Mouse (Mus musculus) liver, embryonic 11.5 days (tissue): Measurements from ENCODE around the gene Psd. TPM values are rescaled to one million over a fixed set of nuclear protein-coding genes. Genes with fewer than 3 reads are reported as not detected.
A peak's percentile ranks its signal among the peaks of the same experiment; 100 is the strongest.

Source experiments
- ATAC-seq: fragments of 200-750 bp; cut with Nextera tagmentation; replicated peaks from 2 replicates; pipeline ENCODE4 v1.8.0; 2017; ENCODE audit warnings: moderate number of reproducible peaks, mild to moderate bottlenecking, moderate TSS enrichment, moderate library complexity; ENCODE audit not compliant: low FRiP score
- DNase-seq: peaks from one replicate; pipeline ENCODE4 v3.0.0-alpha.2; 2017; ENCODE audit warnings: low spot score
- H3K27ac ChIP-seq: fragments of 300-500 bp; sonication (generic); 2 replicates; pipeline ENCODE4 v1.5.1; 2014; ENCODE audit warnings: mild to moderate bottlenecking, low read depth, low read length, control low read depth
- H3K27me3 ChIP-seq: fragments of 300-500 bp; sonication (generic); replicated peaks from 2 replicates; pipeline ENCODE4 v1.6.1; 2014; ENCODE audit warnings: low read length, mixed read lengths; ENCODE audit not compliant: control insufficient read depth, insufficient read depth
- H3K36me3 ChIP-seq: fragments of 300-500 bp; sonication (generic); 2 replicates; pipeline ENCODE4 v1.6.1; 2014; ENCODE audit warnings: mild to moderate bottlenecking, low read length, moderate library complexity, mixed read lengths; ENCODE audit not compliant: control insufficient read depth, insufficient read depth
- H3K4me1 ChIP-seq: fragments of 300-500 bp; sonication (generic); replicated peaks from 2 replicates; pipeline ENCODE4 v1.6.1; 2014; ENCODE audit warnings: low read length, mixed read lengths; ENCODE audit not compliant: control insufficient read depth, insufficient read depth
- H3K4me2 ChIP-seq: fragments of 300-500 bp; sonication (generic); 2 replicates; pipeline ENCODE4 v1.6.1; 2014; ENCODE audit warnings: mild to moderate bottlenecking, control low read depth, moderate library complexity
- H3K4me3 ChIP-seq: fragments of 300-500 bp; sonication (generic); 2 replicates; pipeline ENCODE4 v1.5.1; 2014; ENCODE audit warnings: low read depth, low read length, control low read depth
- H3K9ac ChIP-seq: fragments of 300-500 bp; sonication (generic); 2 replicates; pipeline ENCODE4 v1.6.1; 2014; ENCODE audit warnings: low read depth, low read length, control low read depth
- H3K9me3 ChIP-seq: fragments of 300-500 bp; sonication (generic); 2 replicates; pipeline ENCODE4 v1.6.1; 2016; ENCODE audit warnings: low read length, inconsistent platforms, mixed read lengths; ENCODE audit not compliant: control insufficient read depth
- WGBS: fragments of 180-500 bp; shearing (Covaris S2); extraction: QIAGEN DNeasy Blood & Tissue Kit; methylation state at CpG from one replicate; pipeline ENCODE4 v1.1.7; 2014; 5-methylcytosine and 5-hydroxymethylcytosine counted together
- polyA plus RNA-seq: library from polyadenylated mRNA; unstranded; fragments of >200 nt; fragmentation: Nextera tagmentation; extraction: Ambion mirVana; gene quantifications from 2 replicates; pipeline ENCODE4 v1.2.1, GENCODE M21; 2014

Gene Psd
- polyA plus RNA-seq, 1 experiment from 2014 or later = 11.9 TPM

DNA sequence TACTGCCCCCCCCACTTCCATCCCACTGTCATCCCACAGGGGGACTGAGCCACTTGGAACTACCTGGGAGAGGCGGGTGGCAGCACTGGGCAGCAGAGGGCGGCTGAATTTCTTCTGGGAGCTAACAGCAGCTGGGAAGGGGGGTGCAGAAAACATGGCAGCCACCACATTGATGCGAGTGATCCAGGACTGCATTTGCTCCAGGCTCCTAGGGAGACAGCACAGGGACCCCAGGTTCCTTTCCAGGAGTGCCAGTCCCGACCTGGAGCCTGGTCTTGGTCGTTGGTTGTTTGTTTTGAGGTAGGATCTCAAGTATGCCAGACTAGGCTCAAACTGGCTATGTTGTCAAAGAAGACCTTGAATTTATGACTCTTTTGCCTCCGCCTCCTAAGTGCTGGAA, 13.4 kb downstream of the Psd start:
- Histone ChIP-seq H3K9ac (peak overlapping the region; percentile 65), H3K4me1 (peaks cover 52% of the 10 kb centered on the region), H3K4me2 (peak overlapping the region; percentile 79), H3K9me3 (no peaks in the 10 kb centered on the region), H3K4me3 (peak overlapping the region; percentile 35; the same call in 1 of the 2 replicates), H3K36me3 (peaks cover 13% of the 10 kb centered on the region), H3K27me3 (peaks cover 59% of the 10 kb centered on the region), H3K27ac (no peak overlapping the region)
- WGBS = 71% methylated on average over 6 of the region's 6 CpGs
- ATAC-seq (no peak), DNase-seq (peak; percentile 32)

DNA sequence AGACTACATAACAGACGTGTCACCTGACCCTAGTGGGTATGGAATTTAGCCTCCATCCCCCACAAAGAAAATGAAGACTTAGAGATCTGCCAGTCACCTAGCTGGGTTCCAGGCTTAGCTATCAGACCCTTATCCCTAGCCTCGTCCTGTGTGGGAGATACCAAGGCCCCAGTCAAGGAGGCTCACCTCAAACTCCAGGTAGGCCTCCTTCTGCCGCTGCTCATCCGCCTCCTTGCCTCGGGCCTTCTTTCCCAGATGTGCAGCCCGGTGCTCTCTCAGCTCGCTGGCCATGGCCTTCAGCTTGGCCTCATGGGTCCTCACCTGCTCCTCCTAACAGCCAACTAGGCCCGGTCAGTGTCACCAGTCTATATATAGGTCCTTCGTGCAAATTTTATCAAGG, 13.8 kb downstream of the Psd start:
- Histone ChIP-seq H3K4me1 (peaks cover 52% of the 10 kb centered on the region), H3K4me2 (peak overlapping the region; percentile 79; the same call in 1 of the 2 replicates), H3K27me3 (peaks cover 59% of the 10 kb centered on the region), H3K27ac (peak overlapping the region; percentile 32; the same call in 1 of the 2 replicates), H3K9ac (no peak overlapping the region), H3K9me3 (no peaks in the 10 kb centered on the region), H3K4me3 (no peak overlapping the region), H3K36me3 (peaks cover 13% of the 10 kb centered on the region)
- ATAC-seq (no peak), DNase-seq (no peak)
- WGBS = 86% methylated on average over 9 of the region's 9 CpGs

DNA sequence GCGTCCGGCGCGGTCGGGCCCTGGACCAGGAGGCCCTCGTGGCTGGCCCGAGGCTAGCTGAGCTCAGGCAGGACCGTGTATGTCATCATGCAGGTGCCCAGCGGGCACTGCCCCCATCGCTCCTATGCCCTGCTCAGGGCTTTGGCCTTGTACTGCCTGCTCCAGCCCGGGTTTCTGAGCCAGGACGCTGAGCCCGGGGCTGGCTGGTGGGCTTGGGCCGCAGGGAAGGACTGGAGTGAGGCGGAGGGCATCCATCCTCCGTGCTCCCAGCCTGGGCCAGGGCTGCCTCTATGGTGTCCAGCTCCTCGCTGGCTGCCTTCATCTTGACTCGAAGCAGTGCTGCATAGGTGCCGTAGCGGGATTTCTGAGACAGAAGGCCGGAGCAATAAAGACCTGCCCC, 14.4 kb downstream of the Psd start:
- Histone ChIP-seq H3K36me3 (peaks cover 13% of the 10 kb centered on the region), H3K4me1 (peaks cover 47% of the 10 kb centered on the region), H3K27me3 (peaks cover 54% of the 10 kb centered on the region), H3K9ac (no peak overlapping the region), H3K9me3 (no peaks in the 10 kb centered on the region), H3K27ac (0 out of 2 replicates have a peak overlapping the region, but pooled peaks have one; percentile 32), H3K4me3 (no peak overlapping the region), H3K4me2 (no peak overlapping the region)
- WGBS = 89% methylated on average over 21 of the region's 21 CpGs
- peak; percentile 31 for DNase-seq
- no peak for ATAC-seq

DNA sequence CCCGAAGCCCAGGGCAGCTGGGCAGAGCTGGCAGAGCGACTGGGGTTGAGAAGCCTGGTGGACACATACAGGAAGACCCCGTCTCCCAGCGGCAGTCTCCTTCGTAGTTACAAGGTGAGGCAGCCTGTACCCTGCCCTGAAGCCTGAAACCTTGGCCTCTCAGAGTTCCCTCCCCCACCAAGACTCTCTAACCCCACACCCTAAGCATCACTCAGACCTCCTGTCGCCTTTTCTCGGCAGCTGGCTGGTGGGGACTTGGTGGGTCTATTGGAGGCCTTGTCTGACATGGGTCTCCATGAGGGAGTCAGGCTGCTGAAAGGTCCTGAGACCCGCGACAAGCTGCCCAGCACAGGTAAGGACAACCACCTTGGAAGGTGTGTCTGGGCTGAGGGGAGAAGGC, 15.6 kb downstream of the Psd start:
- peaks cover 48% of the 10 kb centered on the region for H3K27me3 ChIP-seq
- DNase-seq = peak; percentile 28

DNA sequence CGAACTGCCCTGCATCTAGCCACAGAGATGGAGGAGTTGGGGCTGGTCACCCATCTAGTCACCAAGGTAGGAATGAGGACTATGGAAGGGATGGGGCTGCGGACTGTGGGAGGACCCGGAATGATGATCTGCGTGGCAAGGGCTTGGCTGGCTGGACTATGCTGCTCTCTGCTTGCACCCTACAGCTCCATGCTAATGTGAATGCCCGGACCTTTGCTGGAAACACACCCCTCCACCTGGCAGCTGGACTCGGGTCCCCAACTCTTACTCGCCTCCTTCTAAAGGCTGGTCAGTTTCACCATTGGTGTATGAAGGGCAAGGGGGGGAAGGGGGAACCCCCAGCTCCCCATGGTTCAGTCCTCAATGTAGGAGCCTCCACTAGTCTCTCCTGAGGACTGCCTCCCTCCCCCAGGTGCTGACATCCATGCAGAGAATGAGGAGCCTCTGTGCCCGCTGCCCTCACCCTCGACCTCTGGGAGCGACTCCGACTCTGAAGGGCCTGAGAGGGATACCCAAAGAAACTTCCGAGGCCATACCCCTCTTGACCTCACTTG, 16.6 kb downstream of the Psd start:
- no peak overlapping the region for H3K4me3 ChIP-seq
- H3K27me3 ChIP-seq = peaks cover 38% of the 10 kb centered on the region
- DNase-seq = peak; percentile 30
- ATAC-seq = no peak
- H3K9ac ChIP-seq = no peak overlapping the region
- 90% methylated on average over 12 of the region's 12 CpGs for WGBS
- no peak overlapping the region for H3K4me2 ChIP-seq
- peaks cover 13% of the 10 kb centered on the region for H3K36me3 ChIP-seq
- H3K27ac ChIP-seq = no peak overlapping the region
- no peaks in the 10 kb centered on the region for H3K9me3 ChIP-seq
- H3K4me1 ChIP-seq = peaks cover 32% of the 10 kb centered on the region

More for the DNA sequence above, 15.6 kb downstream of the Psd start:
- peaks cover 13% of the 10 kb centered on the region for H3K36me3 ChIP-seq
- 91% methylated on average over 9 of the region's 9 CpGs for WGBS
- H3K4me1 ChIP-seq = peaks cover 36% of the 10 kb centered on the region
- H3K4me2 ChIP-seq = no peak overlapping the region
- H3K9ac ChIP-seq = no peak overlapping the region
- H3K4me3 ChIP-seq = no peak overlapping the region
- H3K9me3 ChIP-seq = no peaks in the 10 kb centered on the region
- no peak overlapping the region for H3K27ac ChIP-seq
- no peak for ATAC-seq

DNA sequence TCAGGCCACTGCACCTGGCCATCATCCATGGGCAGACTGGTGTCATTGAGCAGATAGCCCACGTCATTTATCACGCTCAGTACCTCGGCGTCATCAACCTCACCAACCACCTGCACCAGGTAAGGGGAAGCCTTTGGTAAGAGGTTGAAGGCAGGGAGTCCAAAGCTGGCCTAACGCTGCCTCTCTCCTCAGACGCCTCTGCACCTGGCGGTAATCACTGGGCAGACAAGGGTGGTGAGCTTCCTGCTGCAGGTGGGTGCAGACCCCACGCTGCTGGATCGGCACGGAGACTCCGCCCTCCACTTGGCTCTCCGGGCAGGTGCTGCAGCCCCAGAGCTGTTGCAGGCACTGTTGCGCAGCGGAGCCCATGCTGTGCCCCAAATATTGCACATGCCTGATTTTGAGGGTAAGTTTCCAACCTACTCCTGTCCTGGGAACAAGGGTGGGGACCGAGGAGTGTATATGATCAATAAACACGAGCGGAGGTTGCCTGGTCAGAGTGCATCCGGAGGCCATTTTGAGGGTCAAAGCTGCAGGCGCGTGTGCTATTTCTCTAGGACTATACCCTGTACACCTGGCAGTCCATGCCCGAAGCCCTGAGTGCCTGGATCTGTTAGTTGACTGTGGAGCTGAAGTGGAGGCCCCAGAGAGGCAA, 17.2 kb downstream of the Psd start:
- Histone ChIP-seq H3K4me1 (peaks cover 30% of the 10 kb centered on the region), H3K27me3 (peaks cover 33% of the 10 kb centered on the region), H3K9me3 (no peaks in the 10 kb centered on the region), H3K4me2 (no peak overlapping the region; the same call in 1 of the 2 replicates), H3K27ac (no peak overlapping the region), H3K4me3 (no peak overlapping the region), H3K9ac (no peak overlapping the region), H3K36me3 (peaks cover 13% of the 10 kb centered on the region)
- WGBS = 78% methylated on average over 21 of the region's 21 CpGs
- peak; percentile 31 for DNase-seq
- no peak for ATAC-seq

DNA sequence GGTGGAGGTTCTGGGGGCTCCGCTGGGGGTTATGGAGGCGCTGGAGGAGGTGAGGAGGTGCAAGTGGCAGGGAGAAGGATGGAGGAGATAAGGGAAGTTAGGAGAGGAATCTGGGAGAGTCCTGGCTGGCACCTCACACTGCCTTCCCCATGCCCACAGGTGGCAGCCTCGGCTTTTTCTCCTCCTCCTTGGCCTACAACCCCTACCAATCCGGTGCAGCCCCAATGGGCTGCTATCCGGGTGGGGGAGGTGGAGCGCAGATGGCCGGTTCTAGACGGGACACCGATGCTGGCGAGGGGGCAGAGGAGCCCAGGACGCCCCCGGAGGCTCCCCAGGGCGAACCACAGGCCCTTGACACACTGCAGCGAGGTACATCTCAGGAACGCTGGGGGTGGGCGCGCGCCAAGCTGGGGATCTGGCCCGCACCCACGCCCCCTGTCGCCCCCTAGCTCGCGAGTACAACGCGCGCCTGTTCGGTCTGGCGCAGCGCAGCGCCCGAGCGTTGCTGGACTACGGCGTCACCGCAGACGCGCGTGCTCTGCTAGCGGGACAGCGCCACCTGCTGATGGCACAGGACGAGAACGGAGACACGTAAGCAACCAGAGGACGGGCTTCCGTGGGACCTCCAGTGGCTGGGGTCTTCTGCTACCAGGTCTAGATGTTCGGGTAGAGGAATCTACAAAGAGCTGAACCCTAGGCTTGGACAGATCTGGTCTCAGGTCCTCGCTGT, 18.1 kb downstream of the Psd start:
- DNase-seq = peak; percentile 83
- H3K4me3 ChIP-seq = peak overlapping the region; percentile 52
- H3K9me3 ChIP-seq = no peaks in the 10 kb centered on the region
- peak overlapping the region; percentile 95 for H3K4me2 ChIP-seq
- H3K36me3 ChIP-seq = peaks cover 13% of the 10 kb centered on the region
- no peak overlapping the region for H3K27ac ChIP-seq
- 2% methylated on average over 47 of the region's 47 CpGs for WGBS
- peaks cover 27% of the 10 kb centered on the region for H3K27me3 ChIP-seq
- 0 out of 2 replicates have a peak, but pooled peaks have one; percentile 8 for ATAC-seq
- H3K4me1 ChIP-seq = peaks cover 21% of the 10 kb centered on the region
- H3K9ac ChIP-seq = peak overlapping the region; percentile 69

DNA sequence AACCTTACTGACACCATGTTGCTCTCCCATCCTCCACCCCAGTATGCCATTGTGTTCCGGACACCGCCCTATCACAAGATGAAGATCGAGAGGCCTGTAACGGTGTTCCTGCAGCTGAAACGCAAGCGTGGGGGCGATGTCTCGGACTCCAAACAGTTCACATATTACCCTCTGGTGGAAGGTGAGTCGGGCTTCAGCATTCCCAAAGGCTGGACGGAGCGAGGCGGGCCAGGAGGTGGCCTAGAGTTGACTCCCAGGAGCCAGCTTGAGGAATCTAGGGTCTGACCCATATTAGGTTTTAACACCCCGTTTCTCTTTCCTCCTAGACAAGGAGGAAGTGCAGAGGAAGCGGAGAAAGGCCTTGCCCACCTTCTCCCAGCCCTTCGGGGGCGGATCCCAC, 18.7 kb downstream of the Psd start:
- Histone ChIP-seq H3K27ac (no peak overlapping the region), H3K4me2 (peak overlapping the region; percentile 95), H3K4me1 (peaks cover 16% of the 10 kb centered on the region), H3K27me3 (peaks cover 23% of the 10 kb centered on the region), H3K4me3 (peak overlapping the region; percentile 52; the same call in 1 of the 2 replicates), H3K36me3 (peaks cover 13% of the 10 kb centered on the region), H3K9ac (peak overlapping the region; percentile 69; the same call in 1 of the 2 replicates), H3K9me3 (no peaks in the 10 kb centered on the region)
- DNase-seq (peak; percentile 33), ATAC-seq (no peak)
- 62% methylated on average over 16 of the region's 16 CpGs for WGBS
